Mouse (Mus musculus) forebrain, postnatal 0 days (tissue): ENCODE results near the gene Acox3. TPM values are rescaled to one million over a fixed set of nuclear protein-coding genes. Genes with fewer than 3 reads are reported as not detected.

Experiments
- ATAC-seq: fragments of 200-750 bp; cut with Nextera tagmentation; 2 replicates; pipeline ENCODE4 v1.8.0; 2017; ENCODE audit warnings: mild to moderate bottlenecking, moderate library complexity
- DNase-seq: peaks from one replicate; pipeline ENCODE4 v3.0.0-alpha.2; 2015
- H3K27ac ChIP-seq: fragments of 300-500 bp; sonication (generic); 2 replicates; pipeline ENCODE4 v1.5.1; 2014; ENCODE audit warnings: low read depth, mild to moderate bottlenecking, antibody characterized with exemption, low read length, moderate library complexity, mixed read lengths
- H3K27me3 ChIP-seq: fragments of 300-500 bp; sonication (generic); 2 replicates; pipeline ENCODE4 v1.6.1; 2014; ENCODE audit warnings: mild to moderate bottlenecking, low read length, mixed read lengths; ENCODE audit not compliant: insufficient read depth
- H3K36me3 ChIP-seq: fragments of 300-500 bp; sonication (generic); 2 replicates; pipeline ENCODE4 v1.6.1; 2014; ENCODE audit warnings: mild to moderate bottlenecking, moderate library complexity; ENCODE audit not compliant: insufficient read depth
- H3K4me1 ChIP-seq: fragments of 300-500 bp; sonication (generic); 2 replicates; pipeline ENCODE4 v1.6.1; 2014; ENCODE audit warnings: antibody characterized with exemption; ENCODE audit not compliant: insufficient read depth
- H3K4me2 ChIP-seq: fragments of 300-500 bp; sonication (generic); 2 replicates; pipeline ENCODE4 v1.6.1; 2014; ENCODE audit warnings: low read depth, mild to moderate bottlenecking, moderate library complexity
- H3K4me3 ChIP-seq: fragments of 300-500 bp; sonication (generic); 2 replicates; pipeline ENCODE4 v1.5.1; 2014; ENCODE audit warnings: low read depth, low read length, mixed read lengths
- H3K9ac ChIP-seq: fragments of 300-500 bp; sonication (generic); 2 replicates; pipeline ENCODE4 v1.6.1; 2014; ENCODE audit warnings: mild to moderate bottlenecking
- H3K9me3 ChIP-seq: fragments of 300-500 bp; sonication (generic); 2 replicates; pipeline ENCODE4 v1.6.1; 2016; ENCODE audit warnings: low read length
- CTCF ChIP-seq: sonication (generic); IDR thresholded peaks from 2 replicates; pipeline ENCODE4 v1.5.1; 2016; ENCODE audit warnings: antibody characterized with exemption, control low read depth, low read depth
- WGBS: fragments of 180-500 bp; shearing (Covaris S2); extraction: QIAGEN DNeasy Blood & Tissue Kit; methylation state at CpG from one replicate; pipeline ENCODE4 v1.1.7; 2014; 5-methylcytosine and 5-hydroxymethylcytosine counted together
- polyA plus RNA-seq: library from polyadenylated mRNA; unstranded; fragments of >200 nt; fragmentation: Nextera tagmentation; extraction: Ambion mirVana; gene quantifications from 2 replicates; pipeline ENCODE4 v1.2.1, GENCODE M21; 2015
- total RNA-seq: library from RNA; depleted of rRNA; stranded (reverse); fragments of >200 nt; gene quantifications from 2 replicates; pipeline ENCODE4 v1.2.3, GENCODE M21; 2014; rRNA removed

Gene Acox3
- 18.3 and 32.1 TPM in 2 replicates for total RNA-seq
- polyA plus RNA-seq = 12.5 and 13.4 TPM in 2 replicates

DNA sequence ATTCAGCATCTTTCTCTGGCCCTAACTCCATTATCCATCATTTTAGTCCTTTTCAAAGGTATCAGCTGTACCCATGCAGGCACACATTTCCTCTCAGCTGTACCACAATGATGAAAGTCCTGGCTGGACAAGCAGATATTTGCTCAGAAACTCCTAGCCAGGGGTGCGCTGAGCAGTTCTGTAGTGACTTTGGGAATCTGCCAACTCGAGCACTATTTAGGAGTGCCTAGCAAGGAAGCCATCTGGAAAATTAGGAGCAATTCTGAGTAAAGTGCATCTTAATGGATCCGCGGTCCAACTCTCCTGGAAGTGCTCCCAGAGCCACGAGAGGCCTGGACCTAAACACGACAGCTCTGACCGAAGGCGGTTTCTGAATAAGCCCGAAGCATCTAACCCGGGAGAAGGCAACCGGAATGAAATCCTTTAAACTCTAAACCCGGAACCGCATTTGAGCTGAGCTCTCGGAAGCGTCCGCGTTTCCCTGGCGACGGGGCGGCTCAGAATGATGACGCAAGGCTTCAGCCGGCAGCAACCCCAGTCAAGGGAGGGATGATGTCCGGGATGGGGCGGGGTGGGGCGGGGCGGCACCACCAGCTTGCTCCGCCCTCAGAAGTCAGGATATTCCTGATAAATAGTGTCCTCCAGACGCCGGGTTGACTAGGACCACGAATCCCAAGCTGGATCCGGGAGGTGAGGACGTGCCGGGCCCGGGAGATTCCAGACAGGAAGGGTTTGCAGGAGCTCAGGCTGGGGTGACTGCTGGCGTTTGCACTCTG lies at the start of gene Acox3:
Acox3 (plus strand) TSS at position 596 of the 776 bp plus-strand sequence.
- under 1% methylated on average over 35 of the region's 35 CpGs for WGBS
- peak within 1 kb of the TSS; percentile 64 for H3K9ac ChIP-seq
- ATAC-seq (peak; percentile 98), DNase-seq (peak; percentile 96)
- H3K27ac ChIP-seq = peak within 1 kb of the TSS; percentile 73
- no peaks in the 10 kb centered on the region for H3K36me3 ChIP-seq
- TF ChIP-seq CTCF = no peak
- peaks cover 16% of the 10 kb centered on the region for H3K4me1 ChIP-seq
- no peaks in the 10 kb centered on the region for H3K27me3 ChIP-seq
- H3K9me3 ChIP-seq = no peaks in the 10 kb centered on the region
- peak within 1 kb of the TSS; percentile 79 for H3K4me3 ChIP-seq
- peak within 1 kb of the TSS; percentile 78 for H3K4me2 ChIP-seq

DNA sequence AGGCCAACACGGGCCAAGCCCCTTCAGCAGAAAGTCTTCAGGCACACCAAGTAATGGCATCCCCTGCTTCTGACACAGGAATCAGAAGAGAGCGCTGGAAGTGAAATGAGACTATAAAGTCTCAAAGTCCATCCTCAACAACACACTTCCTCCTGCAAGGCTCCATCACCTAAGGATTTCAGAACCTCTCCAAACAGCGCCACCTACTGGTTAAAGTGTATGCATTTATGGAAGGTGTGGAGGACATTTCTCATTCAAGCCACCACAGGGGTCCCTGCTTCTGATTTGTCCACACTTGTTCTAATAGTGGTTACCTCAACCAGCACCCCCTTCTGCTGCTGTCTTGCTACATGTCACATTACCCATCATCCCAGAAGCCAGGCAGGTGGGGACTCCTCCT lies 46.6 kb upstream of the Acox3 start:
- WGBS = 65% methylated on average over 3 of the region's 3 CpGs
- DNase-seq (no peak), ATAC-seq (no peak)
- TF ChIP-seq CTCF = peak; percentile 52
- no peaks in the 10 kb centered on the region for H3K4me1 ChIP-seq
- no peaks in the 10 kb centered on the region for H3K9me3 ChIP-seq
- H3K9ac ChIP-seq = no peak overlapping the region
- H3K4me2 ChIP-seq = no peak overlapping the region
- H3K27me3 ChIP-seq = no peaks in the 10 kb centered on the region
- H3K36me3 ChIP-seq = no peaks in the 10 kb centered on the region
- no peak overlapping the region for H3K4me3 ChIP-seq
- no peak overlapping the region for H3K27ac ChIP-seq

- no peaks in the 10 kb centered on the region for H3K9me3 ChIP-seq
- H3K9ac ChIP-seq = no peak overlapping the region
- no peak overlapping the region for H3K4me3 ChIP-seq
- no peak for DNase-seq
- no peaks in the 10 kb centered on the region for H3K4me1 ChIP-seq
- TF ChIP-seq CTCF = no peak
- no peak overlapping the region for H3K4me2 ChIP-seq
- ATAC-seq = no peak
- no peak overlapping the region for H3K27ac ChIP-seq
- WGBS = 69% methylated on average over 1 of the region's 1 CpGs
- H3K27me3 ChIP-seq = no peaks in the 10 kb centered on the region
- H3K36me3 ChIP-seq = no peaks in the 10 kb centered on the region
These were observed 45.4 kb upstream of the Acox3 start for GRCm38 (mm10) chr5:35537474-35537873.

DNA sequence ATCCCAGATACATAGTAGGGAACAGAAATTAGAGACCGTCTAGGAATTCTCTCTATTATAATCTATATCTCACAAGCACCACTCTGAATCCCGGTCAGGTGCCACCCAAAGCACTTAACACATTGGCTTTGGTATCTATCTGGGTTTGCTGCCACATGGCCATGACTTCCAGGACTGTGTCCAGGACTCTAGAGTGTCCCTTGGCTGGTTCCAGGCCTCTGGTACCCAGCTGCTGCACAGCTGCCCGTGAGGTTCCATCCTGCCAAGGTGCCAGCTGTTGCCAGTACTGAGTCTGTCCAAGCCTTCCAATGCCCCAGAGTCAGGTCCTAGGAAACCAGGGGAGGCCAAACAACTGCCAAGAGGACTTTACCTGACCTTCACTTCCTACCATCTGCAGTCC lies 44.8 kb upstream of the Acox3 start:
- H3K4me2 ChIP-seq = no peak overlapping the region
- no peaks in the 10 kb centered on the region for H3K36me3 ChIP-seq
- H3K27ac ChIP-seq = no peak overlapping the region
- no peaks in the 10 kb centered on the region for H3K9me3 ChIP-seq
- DNase-seq (no peak), ATAC-seq (no peak)
- H3K27me3 ChIP-seq = no peaks in the 10 kb centered on the region
- no peak overlapping the region for H3K4me3 ChIP-seq
- no peak overlapping the region for H3K9ac ChIP-seq
- TF ChIP-seq CTCF = no peak
- H3K4me1 ChIP-seq = no peaks in the 10 kb centered on the region
- WGBS = 82% methylated on average over 3 of the region's 3 CpGs

DNA sequence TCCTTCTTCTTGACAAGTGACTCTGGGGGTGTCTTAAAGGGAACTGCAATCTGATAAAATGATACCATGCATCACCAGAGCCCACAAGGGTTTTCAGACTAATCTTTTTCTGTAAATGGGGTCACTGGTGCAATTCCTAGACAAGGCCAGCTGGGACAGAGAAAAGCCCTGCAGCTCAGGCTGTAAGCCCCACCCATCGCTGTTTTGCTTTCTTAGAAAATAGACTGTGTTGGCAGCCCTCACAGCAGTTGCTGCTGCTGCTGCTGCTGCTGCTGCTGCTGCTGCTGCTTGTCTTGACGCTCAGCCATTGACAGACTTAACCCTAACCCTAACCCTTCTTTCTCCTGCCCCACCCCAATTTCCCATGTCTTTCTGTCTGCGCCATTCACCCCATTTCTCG lies 43.3 kb upstream of the Acox3 start:
- Histone ChIP-seq H3K4me2 (no peak overlapping the region), H3K27me3 (no peaks in the 10 kb centered on the region), H3K4me3 (no peak overlapping the region), H3K9me3 (no peaks in the 10 kb centered on the region), H3K36me3 (no peaks in the 10 kb centered on the region), H3K4me1 (no peaks in the 10 kb centered on the region), H3K9ac (no peak overlapping the region), H3K27ac (no peak overlapping the region)
- WGBS = 46% methylated on average over 4 of the region's 4 CpGs
- DNase-seq = no peak
- no peak for TF ChIP-seq CTCF
- no peak for ATAC-seq

- no peak for TF ChIP-seq CTCF
- Histone ChIP-seq H3K9me3 (no peaks in the 10 kb centered on the region), H3K27ac (no peak overlapping the region), H3K4me2 (no peak overlapping the region), H3K4me1 (no peaks in the 10 kb centered on the region), H3K27me3 (no peaks in the 10 kb centered on the region), H3K9ac (no peak overlapping the region), H3K36me3 (no peaks in the 10 kb centered on the region), H3K4me3 (no peak overlapping the region)
- ATAC-seq = no peak
- DNase-seq = no peak
- 65% methylated on average over 5 of the region's 5 CpGs for WGBS
These were observed 42.3 kb upstream of the Acox3 start for GRCm38 (mm10) chr5:35540555-35540954.

GRCm38 (mm10) chr5:35541059-35541790 lies 41.6 kb upstream of the Acox3 start:
- 75% methylated on average over 4 of the region's 4 CpGs for WGBS
- Histone ChIP-seq H3K4me2 (no peak overlapping the region), H3K4me3 (no peak overlapping the region), H3K27me3 (no peaks in the 10 kb centered on the region), H3K9ac (no peak overlapping the region), H3K27ac (no peak overlapping the region), H3K9me3 (no peaks in the 10 kb centered on the region), H3K36me3 (no peaks in the 10 kb centered on the region), H3K4me1 (no peaks in the 10 kb centered on the region)
- ATAC-seq (no peak), DNase-seq (no peak)
- no peak for TF ChIP-seq CTCF
